Comparison of ENCODE assay signal across 9 mouse cellular contexts in genomic region chr9:85675131-85675905, GRCm38 (mm10).
"Had no signal": no experiment of that assay in that cellular context is flagged by ENCODE, and none has a peak within 500 bp of the region (broad histone marks: within the 10 kb centered on the region; RNA-seq: fewer than 3 reads in every experiment).

No protein-coding gene starts in this region.

- H3K4me3 ChIP-seq: liver, embryonic 15.5 days; lung, embryonic 15.5 days; neural tube, embryonic 13.5 days had no signal

- DNase-seq: kidney, adult 18-20 months; kidney, postnatal 25 days; midbrain, embryonic 14.5 days; right cerebral cortex, postnatal 25 days; thymus, postnatal 4 days had no signal

- H3K4me2 ChIP-seq: liver, embryonic 11.5 days; liver, embryonic 15.5 days; lung, embryonic 15.5 days; neural tube, embryonic 13.5 days had no signal

- H3K4me1 ChIP-seq: liver, embryonic 15.5 days; lung, embryonic 15.5 days had no signal

- H3K27ac ChIP-seq: liver, embryonic 15.5 days; lung, embryonic 15.5 days; neural tube, embryonic 13.5 days had no signal

- H3K9ac ChIP-seq: liver, embryonic 15.5 days; lung, embryonic 15.5 days; neural tube, embryonic 13.5 days had no signal

- H3K36me3 ChIP-seq: liver, embryonic 15.5 days; lung, embryonic 15.5 days; neural tube, embryonic 13.5 days had no signal

- H3K9me3 ChIP-seq: liver, embryonic 15.5 days; lung, embryonic 15.5 days; neural tube, embryonic 13.5 days had no signal

- H3K27me3 ChIP-seq: liver, embryonic 15.5 days; lung, embryonic 15.5 days; neural tube, embryonic 13.5 days had no signal
